Mouse (Mus musculus) liver, embryonic 15.5 days (tissue): ENCODE data around the gene Stard8. TPM values are rescaled to one million over a fixed set of nuclear protein-coding genes. Genes with fewer than 3 reads are reported as not detected.
"Not testable (repeated sequence)": the region's sequence is repeated elsewhere in the genome, so short reads cannot be mapped to it uniquely, and the experiment has no call there.

Source experiments
- ATAC-seq: fragments of 200-750 bp; cut with Nextera tagmentation; 2 replicates; pipeline ENCODE4 v1.8.0; 2017; ENCODE audit warnings: moderate number of reproducible peaks, mild to moderate bottlenecking, moderate library complexity; ENCODE audit not compliant: insufficient read depth
- H3K27ac ChIP-seq: fragments of 300-500 bp; sonication (generic); replicated peaks from 2 replicates; pipeline ENCODE4 v1.5.1; 2015; ENCODE audit warnings: mild to moderate bottlenecking, inconsistent platforms
- H3K27me3 ChIP-seq: fragments of 300-500 bp; sonication (generic); 2 replicates; pipeline ENCODE4 v1.6.1; 2015; ENCODE audit warnings: mild to moderate bottlenecking, inconsistent platforms
- H3K36me3 ChIP-seq: fragments of 300-500 bp; sonication (generic); replicated peaks from 2 replicates; pipeline ENCODE4 v1.6.1; 2015; ENCODE audit warnings: moderate library complexity, mild to moderate bottlenecking, inconsistent platforms
- H3K4me1 ChIP-seq: fragments of 300-500 bp; sonication (generic); replicated peaks from 2 replicates; pipeline ENCODE4 v1.6.1; 2015; ENCODE audit warnings: inconsistent platforms
- H3K4me2 ChIP-seq: fragments of 300-500 bp; sonication (generic); 2 replicates; pipeline ENCODE4 v1.6.1; 2015; ENCODE audit warnings: moderate library complexity, mild to moderate bottlenecking, inconsistent platforms
- H3K4me3 ChIP-seq: fragments of 300-500 bp; sonication (generic); replicated peaks from 2 replicates; pipeline ENCODE4 v1.5.1; 2015; ENCODE audit warnings: mild to moderate bottlenecking, inconsistent platforms
- H3K9ac ChIP-seq: fragments of 300-500 bp; sonication (generic); 2 replicates; pipeline ENCODE4 v1.6.1; 2015; ENCODE audit warnings: moderate library complexity, mild to moderate bottlenecking, inconsistent platforms
- H3K9me3 ChIP-seq: fragments of 300-500 bp; sonication (generic); replicated peaks from 2 replicates; pipeline ENCODE4 v1.6.1; 2016; ENCODE audit warnings: inconsistent platforms
- WGBS: fragments of 180-500 bp; shearing (Covaris S2); methylation state at CpG from one replicate; pipeline ENCODE4 v1.1.7; 2015; ENCODE audit warnings: mixed read lengths; ENCODE audit not compliant: insufficient replicate concordance; 5-methylcytosine and 5-hydroxymethylcytosine counted together
- polyA plus RNA-seq: library from polyadenylated mRNA; unstranded; fragments of >200 nt; fragmentation: Nextera tagmentation; extraction: Ambion mirVana; gene quantifications from 2 replicates; pipeline ENCODE4 v1.2.1, GENCODE M21; 2015

Stard8 gene
- polyA plus RNA-seq, 1 experiment from 2014 or later: 3.3 TPM

DNA sequence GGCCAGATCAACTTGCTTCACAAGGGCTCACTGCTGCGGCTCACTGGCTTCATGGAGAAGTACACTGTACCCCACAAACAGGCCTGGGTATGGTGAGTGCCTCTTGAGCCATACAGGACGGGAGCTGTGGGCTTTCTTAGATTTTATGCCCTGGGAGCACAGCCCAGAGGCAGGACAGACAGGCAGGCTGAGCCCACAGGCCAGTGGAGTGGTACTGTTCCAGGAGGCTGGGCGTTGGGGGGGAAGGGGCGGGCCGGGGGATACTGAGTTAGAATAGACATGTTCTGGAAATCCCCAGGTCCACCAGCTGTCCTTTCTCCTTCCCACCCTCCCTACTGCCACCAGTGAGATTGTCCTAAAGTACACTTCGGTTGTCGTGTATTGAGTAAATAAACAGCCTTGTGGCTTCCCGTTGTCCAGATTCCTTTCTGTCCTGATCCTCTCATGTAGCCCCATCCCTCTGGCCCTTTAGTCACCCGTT is 64.7 kb downstream of the Stard8 start:
- Histone ChIP-seq H3K9me3 (no peaks in the 10 kb centered on the region), H3K9ac (no peak overlapping the region), H3K4me3 (no peak overlapping the region), H3K27me3 (peaks cover 4% of the 10 kb centered on the region; the same call in 1 of the 2 replicates), H3K4me2 (no peak overlapping the region), H3K27ac (no peak overlapping the region), H3K4me1 (no peaks in the 10 kb centered on the region), H3K36me3 (no peaks in the 10 kb centered on the region)
- WGBS: 56% methylated on average over 9 of the region's 9 CpGs
- no peak for ATAC-seq

DNA sequence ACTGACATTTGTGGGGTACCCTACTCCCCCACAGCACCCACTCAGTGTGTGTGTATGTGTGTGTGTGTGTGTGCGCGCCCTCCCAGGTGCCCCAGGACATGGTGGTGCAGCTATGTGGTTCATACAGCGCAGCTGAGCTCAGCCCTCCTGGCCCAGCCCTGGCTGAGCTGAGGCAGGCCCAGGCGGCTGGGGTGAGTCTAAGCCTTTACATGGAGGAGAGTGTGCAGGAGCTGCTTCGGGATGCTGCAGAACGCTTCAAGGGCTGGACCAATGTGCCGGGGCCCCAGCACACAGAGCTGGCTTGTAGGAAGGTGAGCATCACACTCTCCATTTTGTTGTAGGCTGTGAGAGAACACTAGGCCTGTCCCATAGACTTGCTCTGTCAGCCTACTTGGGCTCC is 68.1 kb downstream of the Stard8 start:
- Histone ChIP-seq H3K36me3 (no peaks in the 10 kb centered on the region), H3K4me2 (no peak overlapping the region), H3K9me3 (no peaks in the 10 kb centered on the region), H3K9ac (no peak overlapping the region), H3K4me1 (no peaks in the 10 kb centered on the region), H3K27ac (no peak overlapping the region), H3K27me3 (peaks cover 6% of the 10 kb centered on the region; the same call in 1 of the 2 replicates), H3K4me3 (no peak overlapping the region)
- ATAC-seq: no peak
- 75% methylated on average over 7 of the region's 7 CpGs for WGBS

DNA sequence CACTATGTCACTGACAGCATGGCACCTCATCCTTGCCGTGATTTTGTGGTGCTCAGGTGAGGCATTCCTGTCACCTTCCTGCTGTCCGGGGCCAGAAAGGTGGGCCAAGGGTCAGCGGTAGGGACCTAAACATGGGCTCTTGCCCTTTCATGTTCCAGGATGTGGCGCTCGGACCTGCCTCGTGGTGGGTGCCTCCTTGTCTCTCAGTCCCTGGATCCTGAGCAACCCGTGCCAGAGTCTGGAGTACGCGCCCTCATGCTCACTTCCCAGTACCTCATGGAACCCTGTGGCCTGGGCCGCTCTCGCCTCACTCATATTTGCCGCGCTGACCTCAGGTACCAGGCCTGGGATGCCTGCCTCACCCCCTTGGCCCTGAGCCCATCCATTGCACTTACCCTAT is 69.5 kb downstream of the Stard8 start:
- no peak for ATAC-seq
- 93% methylated on average over 13 of the region's 13 CpGs for WGBS
- no peaks in the 10 kb centered on the region for H3K4me1 ChIP-seq
- no peak overlapping the region for H3K4me2 ChIP-seq
- H3K27ac ChIP-seq: no peak overlapping the region
- no peak overlapping the region for H3K4me3 ChIP-seq
- H3K9me3 ChIP-seq: no peaks in the 10 kb centered on the region
- H3K36me3 ChIP-seq: no peaks in the 10 kb centered on the region
- H3K9ac ChIP-seq: no peak overlapping the region
- peaks cover 6% of the 10 kb centered on the region; the same call in 1 of the 2 replicates for H3K27me3 ChIP-seq

DNA sequence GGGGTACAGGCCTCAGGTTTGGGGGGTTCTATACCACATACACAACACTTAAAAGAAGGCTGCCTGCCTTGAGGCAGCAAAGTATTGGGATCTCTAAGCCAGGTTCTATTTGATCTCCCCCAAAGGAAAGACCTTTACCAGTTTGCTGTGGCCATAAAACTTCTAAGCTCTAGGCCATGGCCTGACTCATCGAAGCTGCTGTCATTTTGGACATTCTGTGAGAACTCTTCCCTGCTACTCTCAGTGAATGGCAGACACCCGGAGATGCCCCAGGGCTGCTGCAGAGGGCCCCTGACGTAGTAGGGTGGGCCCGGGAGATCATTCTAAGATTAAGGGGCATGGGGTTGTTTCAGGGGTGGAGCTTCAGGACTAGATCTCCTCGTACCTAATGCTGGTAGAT is 72.1 kb downstream of the Stard8 start:
- Histone ChIP-seq H3K27me3 (0 out of 2 replicates have a peak, but pooled peaks cover 2% of the 10 kb centered on the region), H3K4me1 (no peaks in the 10 kb centered on the region), H3K9ac (no peak overlapping the region), H3K4me3 (no peak overlapping the region), H3K27ac (no peak overlapping the region), H3K9me3 (no peaks in the 10 kb centered on the region), H3K4me2 (no peak overlapping the region), H3K36me3 (no peaks in the 10 kb centered on the region)
- 36% methylated on average over 5 of the region's 5 CpGs for WGBS
- ATAC-seq: no peak

DNA sequence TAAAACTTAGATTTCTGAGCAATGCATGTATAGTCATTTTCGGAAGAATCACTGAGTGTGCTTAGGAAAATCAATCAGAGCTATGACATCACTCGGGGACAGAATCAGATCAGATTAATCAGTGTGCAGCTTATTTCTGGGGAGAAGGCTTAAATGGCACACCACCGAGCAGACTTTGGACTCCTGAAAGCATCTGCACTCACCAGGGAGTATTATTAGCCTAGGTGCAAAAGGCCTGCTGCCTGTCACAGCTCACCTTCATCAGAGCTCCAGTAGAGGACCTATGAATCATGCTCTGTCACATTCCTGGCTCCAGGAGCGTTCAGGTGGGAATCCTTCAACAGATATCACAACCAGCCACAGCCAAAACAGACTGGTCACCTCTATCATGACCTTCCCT is 73.4 kb downstream of the Stard8 start:
- no peak overlapping the region for H3K4me3 ChIP-seq
- 41% methylated on average over 4 of the region's 4 CpGs for WGBS
- ATAC-seq: no peak

DNA sequence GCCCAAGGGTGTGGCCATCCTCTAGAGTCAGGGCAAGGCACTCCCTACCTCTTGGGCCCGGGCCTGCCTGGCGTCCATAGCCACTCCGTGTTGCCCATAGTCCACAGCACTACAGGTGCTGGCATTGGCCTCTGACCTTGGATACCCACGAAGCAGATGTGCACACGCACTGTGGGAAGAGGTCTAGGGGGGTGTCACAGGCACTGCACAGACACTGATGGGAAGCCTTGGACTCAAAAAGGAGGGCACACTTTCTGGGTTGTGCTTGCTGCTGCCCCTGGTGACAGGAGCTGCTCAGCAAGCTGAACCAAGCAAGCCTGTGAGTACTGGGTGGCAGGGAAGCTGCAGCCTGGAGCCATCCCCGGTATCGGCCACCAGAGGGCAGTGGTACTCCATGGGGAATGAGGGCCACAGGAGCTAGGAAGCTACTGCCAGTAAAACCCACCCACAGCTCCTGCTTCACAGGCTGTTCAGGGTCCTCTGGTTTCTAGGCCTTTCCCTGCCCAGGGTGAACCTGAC is 75.4 kb downstream of the Stard8 start:
- H3K9me3 ChIP-seq, H3K4me3 ChIP-seq, H3K4me1 ChIP-seq, H3K27ac ChIP-seq, H3K4me2 ChIP-seq, ATAC-seq, H3K27me3 ChIP-seq, H3K36me3 ChIP-seq, H3K9ac ChIP-seq: not testable (repeated sequence)
- WGBS: 56% methylated on average over 5 of the region's 7 CpGs

More for the DNA sequence above, 73.4 kb downstream of the Stard8 start:
- Histone ChIP-seq H3K27me3 (0 out of 2 replicates have a peak, but pooled peaks cover 2% of the 10 kb centered on the region), H3K9ac (no peak overlapping the region), H3K9me3 (no peaks in the 10 kb centered on the region), H3K4me1 (no peaks in the 10 kb centered on the region), H3K36me3 (no peaks in the 10 kb centered on the region), H3K27ac (no peak overlapping the region), H3K4me2 (no peak overlapping the region)

DNA sequence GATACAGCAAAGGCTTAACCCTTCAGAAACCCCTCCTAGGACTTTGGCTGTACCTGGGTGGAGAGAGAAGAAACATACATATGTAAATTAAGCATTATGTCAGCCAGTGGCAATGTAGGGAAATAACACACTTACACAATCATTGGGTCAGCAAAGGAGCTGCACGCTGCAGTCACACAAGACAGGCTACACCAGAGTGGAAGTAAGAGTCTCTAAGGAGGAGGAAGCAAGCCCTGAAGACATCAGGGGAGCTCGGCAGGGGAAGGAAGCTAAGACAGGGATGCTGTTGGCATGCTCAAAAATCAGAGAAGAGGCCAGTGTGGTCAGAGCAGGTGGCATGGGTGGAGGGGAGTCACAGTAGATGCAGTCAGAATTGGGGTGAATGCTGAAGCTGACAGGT is 89.7 kb downstream of the Stard8 start:
- Histone ChIP-seq H3K27ac (no peak overlapping the region), H3K4me2 (no peak overlapping the region), H3K9me3 (no peaks in the 10 kb centered on the region), H3K27me3 (peaks cover 3% of the 10 kb centered on the region; the same call in 1 of the 2 replicates), H3K4me1 (no peaks in the 10 kb centered on the region), H3K4me3 (no peak overlapping the region), H3K9ac (no peak overlapping the region), H3K36me3 (no peaks in the 10 kb centered on the region)
- no peak for ATAC-seq
- WGBS: 24% methylated on average over 2 of the region's 2 CpGs

DNA sequence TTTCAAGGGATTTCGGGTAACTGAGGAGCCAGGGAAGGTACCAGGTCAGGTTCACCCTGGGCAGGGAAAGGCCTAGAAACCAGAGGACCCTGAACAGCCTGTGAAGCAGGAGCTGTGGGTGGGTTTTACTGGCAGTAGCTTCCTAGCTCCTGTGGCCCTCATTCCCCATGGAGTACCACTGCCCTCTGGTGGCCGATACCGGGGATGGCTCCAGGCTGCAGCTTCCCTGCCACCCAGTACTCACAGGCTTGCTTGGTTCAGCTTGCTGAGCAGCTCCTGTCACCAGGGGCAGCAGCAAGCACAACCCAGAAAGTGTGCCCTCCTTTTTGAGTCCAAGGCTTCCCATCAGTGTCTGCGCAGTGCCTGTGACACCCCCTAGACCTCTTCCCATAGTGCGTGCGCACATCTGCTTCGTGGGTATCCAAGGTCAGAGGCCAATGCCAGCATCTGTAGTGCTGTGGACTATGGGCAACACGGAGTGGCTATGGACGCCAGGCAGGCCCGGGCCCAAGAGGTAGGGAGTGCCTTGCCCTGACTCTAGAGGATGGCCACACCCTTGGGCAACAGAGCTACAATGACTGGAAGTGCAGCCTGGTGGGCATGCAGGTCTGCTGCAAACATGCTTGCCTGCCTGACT is 108.2 kb downstream of the Stard8 start:
- H3K36me3 ChIP-seq, H3K9ac ChIP-seq: not testable (repeated sequence)
- 55% methylated on average over 6 of the region's 10 CpGs for WGBS

DNA sequence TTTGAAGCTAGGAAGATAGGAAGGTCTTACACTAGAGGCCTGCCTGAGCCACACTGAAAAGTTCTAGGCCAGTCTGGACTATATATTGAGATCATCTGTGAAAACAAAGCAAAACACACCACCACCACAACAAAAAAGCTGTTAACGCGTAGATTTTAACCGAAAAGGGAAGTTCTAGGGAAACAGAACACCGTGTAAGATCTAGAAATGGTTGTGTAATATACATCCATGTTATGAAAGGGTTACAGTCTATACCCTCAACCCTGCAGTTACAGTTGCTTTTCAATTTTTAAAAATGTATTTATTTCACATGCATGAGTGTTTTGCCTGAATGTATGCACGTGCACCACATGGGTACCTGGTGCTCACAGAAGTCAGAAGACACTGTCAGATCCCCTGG is 116.5 kb downstream of the Stard8 start:
- Histone ChIP-seq H3K36me3 (no peaks in the 10 kb centered on the region), H3K9me3 (no peaks in the 10 kb centered on the region), H3K27ac (no peak overlapping the region), H3K4me1 (no peaks in the 10 kb centered on the region), H3K27me3 (no peaks in the 10 kb centered on the region; the same call in 1 of the 2 replicates), H3K4me2 (no peak overlapping the region), H3K4me3 (no peak overlapping the region), H3K9ac (no peak overlapping the region)
- ATAC-seq: no peak
- 58% methylated on average over 5 of the region's 5 CpGs for WGBS

More for the DNA sequence above, 108.2 kb downstream of the Stard8 start:
- H3K4me3 ChIP-seq, H3K9me3 ChIP-seq, H3K4me1 ChIP-seq, H3K27me3 ChIP-seq, H3K27ac ChIP-seq, H3K4me2 ChIP-seq: not testable (repeated sequence)
- 0 out of 2 replicates have a peak, but pooled peaks have one; percentile 12 for ATAC-seq

Other genes starting within 250 kb of the Stard8 start
- 1.7 and 2.2 TPM in 2 replicates for gene Ophn1, start 112.2 kb upstream of the Stard8 start, polyA plus RNA-seq
- 11.4 and 12.8 TPM in 2 replicates for gene Yipf6, start 66.9 kb upstream of the Stard8 start, polyA plus RNA-seq
- 5.1 and 5.7 TPM in 2 replicates for gene Efnb1, start 132.9 kb downstream of the Stard8 start, polyA plus RNA-seq